Mouse (Mus musculus) forebrain, embryonic 14.5 days (tissue): Measurements from ENCODE around the gene Fam57b. TPM values are rescaled to one million over a fixed set of nuclear protein-coding genes. Genes with fewer than 3 reads are reported as not detected.
A peak's percentile ranks its signal among the peaks of the same experiment; 100 is the strongest.

Experiments used
- ATAC-seq: fragments of 200-750 bp; cut with Nextera tagmentation; 2 replicates; pipeline ENCODE4 v1.8.0; 2017; ENCODE audit warnings: mild to moderate bottlenecking, moderate library complexity
- DNase-seq: peaks from one replicate; pipeline ENCODE4 v3.0.0-alpha.2; 2015; ENCODE audit warnings: low spot score
- H3K27ac ChIP-seq: fragments of 300-500 bp; sonication (generic); 2 replicates; pipeline ENCODE4 v1.5.1; 2014; ENCODE audit warnings: low read depth, mild to moderate bottlenecking, control low read depth, low read length, moderate library complexity
- H3K27me3 ChIP-seq: fragments of 300-500 bp; sonication (generic); replicated peaks from 2 replicates; pipeline ENCODE4 v1.6.1; 2014; ENCODE audit warnings: low read length, control low read depth, mixed read lengths; ENCODE audit not compliant: control insufficient read depth, insufficient read depth
- H3K36me3 ChIP-seq: fragments of 300-500 bp; sonication (generic); 2 replicates; pipeline ENCODE4 v1.6.1; 2014; ENCODE audit warnings: low read length, control low read depth; ENCODE audit not compliant: control insufficient read depth, insufficient read depth
- H3K4me1 ChIP-seq: fragments of 300-500 bp; sonication (generic); 2 replicates; pipeline ENCODE4 v1.6.1; 2014; ENCODE audit warnings: antibody characterized with exemption, low read length, control low read depth; ENCODE audit not compliant: control insufficient read depth, insufficient read depth
- H3K4me2 ChIP-seq: fragments of 300-500 bp; sonication (generic); 2 replicates; pipeline ENCODE4 v1.6.1; 2014; ENCODE audit warnings: mild to moderate bottlenecking, control low read depth, low read length
- H3K4me3 ChIP-seq: fragments of 300-500 bp; sonication (generic); 2 replicates; pipeline ENCODE4 v1.5.1; 2014; ENCODE audit warnings: low read depth, low read length, control low read depth
- H3K9ac ChIP-seq: fragments of 300-500 bp; sonication (generic); 2 replicates; pipeline ENCODE4 v1.6.1; 2014; ENCODE audit warnings: mild to moderate bottlenecking, low read length, control low read depth, moderate library complexity
- H3K9me3 ChIP-seq: fragments of 300-500 bp; sonication (generic); replicated peaks from 2 replicates; pipeline ENCODE4 v1.6.1; 2016; ENCODE audit warnings: low read length, control low read depth, mixed read lengths; ENCODE audit not compliant: control insufficient read depth
- WGBS: fragments of 180-500 bp; shearing (Covaris S2); extraction: QIAGEN DNeasy Blood & Tissue Kit; methylation state at CpG from one replicate; pipeline ENCODE4 v1.1.7; 2014; 5-methylcytosine and 5-hydroxymethylcytosine counted together
- polyA plus RNA-seq: library from polyadenylated mRNA; unstranded; fragments of >200 nt; fragmentation: Nextera tagmentation; extraction: Ambion mirVana; gene quantifications from 2 replicates; pipeline ENCODE4 v1.2.1, GENCODE M21; 2014

The Fam57b gene
- polyA plus RNA-seq, 1 experiment from 2014 or later: 31.3 TPM

- WGBS: 73% methylated on average over 4 of the region's 4 CpGs
- Histone ChIP-seq H3K9ac (no peak overlapping the region), H3K9me3 (no peaks in the 10 kb centered on the region), H3K36me3 (peaks cover 43% of the 10 kb centered on the region), H3K27me3 (no peaks in the 10 kb centered on the region), H3K4me1 (peaks cover 24% of the 10 kb centered on the region), H3K27ac (no peak overlapping the region), H3K4me3 (no peak overlapping the region), H3K4me2 (no peak overlapping the region)
- ATAC-seq (no peak), DNase-seq (no peak)
Observed at GRCm38 (mm10) chr7:126793456-126794270, 3.8 kb upstream of the Fam57b start.

DNA sequence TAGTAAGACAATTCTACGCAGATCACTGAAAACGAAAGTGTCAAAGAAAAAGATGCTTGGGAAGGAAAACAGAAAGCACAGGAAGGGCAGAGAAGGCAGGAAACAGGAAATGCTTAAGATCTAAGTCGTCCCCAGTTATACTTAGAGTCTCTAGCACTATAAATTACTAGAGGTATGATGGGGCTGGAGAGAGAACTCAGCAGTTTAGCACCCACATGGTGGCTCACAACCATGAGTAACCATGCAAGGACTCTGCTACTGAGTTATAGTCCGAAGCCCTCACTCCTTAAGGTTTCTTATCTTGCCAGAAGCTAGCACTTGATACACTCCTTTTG, 3.2 kb upstream of the Fam57b start:
- no peak overlapping the region for H3K9ac ChIP-seq
- ATAC-seq (no peak), DNase-seq (no peak)
- 83% methylated on average over 4 of the region's 4 CpGs for WGBS
- H3K27me3 ChIP-seq: no peaks in the 10 kb centered on the region
- H3K4me3 ChIP-seq: no peak overlapping the region
- no peaks in the 10 kb centered on the region for H3K9me3 ChIP-seq
- peaks cover 37% of the 10 kb centered on the region for H3K36me3 ChIP-seq
- H3K27ac ChIP-seq: no peak overlapping the region
- no peak overlapping the region for H3K4me2 ChIP-seq
- H3K4me1 ChIP-seq: peaks cover 24% of the 10 kb centered on the region

- Histone ChIP-seq H3K4me2 (no peak overlapping the region), H3K4me1 (peaks cover 26% of the 10 kb centered on the region), H3K4me3 (no peak overlapping the region), H3K27ac (no peak overlapping the region), H3K9ac (no peak overlapping the region), H3K27me3 (no peaks in the 10 kb centered on the region), H3K9me3 (no peaks in the 10 kb centered on the region), H3K36me3 (peaks cover 29% of the 10 kb centered on the region)
- ATAC-seq (no peak), DNase-seq (no peak)
- 76% methylated on average over 16 of the region's 16 CpGs for WGBS
Observed at GRCm38 (mm10) chr7:126795387-126796317, 1.8 kb upstream of the Fam57b start.

GRCm38 (mm10) chr7:126796350-126796932, 1.0 kb upstream of the Fam57b start:
- DNase-seq: peak; percentile 34
- H3K36me3 ChIP-seq: peaks cover 31% of the 10 kb centered on the region
- no peak overlapping the region for H3K4me3 ChIP-seq
- 70% methylated on average over 8 of the region's 8 CpGs for WGBS
- ATAC-seq: no peak
- H3K4me1 ChIP-seq: peaks cover 19% of the 10 kb centered on the region
- H3K27ac ChIP-seq: no peak overlapping the region
- no peak overlapping the region for H3K9ac ChIP-seq
- H3K9me3 ChIP-seq: no peaks in the 10 kb centered on the region
- H3K27me3 ChIP-seq: no peaks in the 10 kb centered on the region
- H3K4me2 ChIP-seq: 0 out of 2 replicates have a peak overlapping the region, but pooled peaks have one; percentile 90

GRCm38 (mm10) chr7:126798127-126799049, 920 bp downstream of the Fam57b start:
- peak overlapping the region; percentile 70 for H3K4me3 ChIP-seq
- WGBS: 1% methylated on average over 38 of the region's 40 CpGs
- H3K4me2 ChIP-seq: peak overlapping the region; percentile 90
- peaks cover 12% of the 10 kb centered on the region for H3K4me1 ChIP-seq
- H3K9me3 ChIP-seq: no peaks in the 10 kb centered on the region
- no peak for DNase-seq
- H3K36me3 ChIP-seq: peaks cover 41% of the 10 kb centered on the region
- peak overlapping the region; percentile 84 for H3K9ac ChIP-seq
- no peak for ATAC-seq
- peak overlapping the region; percentile 86 for H3K27ac ChIP-seq
- H3K27me3 ChIP-seq: no peaks in the 10 kb centered on the region

GRCm38 (mm10) chr7:126799050-126799467, 1.6 kb downstream of the Fam57b start:
- Histone ChIP-seq H3K4me2 (peak overlapping the region; percentile 90), H3K9me3 (no peaks in the 10 kb centered on the region), H3K27ac (peak overlapping the region; percentile 95), H3K27me3 (no peaks in the 10 kb centered on the region), H3K4me1 (peaks cover 12% of the 10 kb centered on the region), H3K36me3 (peaks cover 45% of the 10 kb centered on the region), H3K9ac (peak overlapping the region; percentile 84), H3K4me3 (peak overlapping the region; percentile 70)
- ATAC-seq (peak; percentile 97), DNase-seq (peak; percentile 98)
- 0% methylated on average over 29 of the region's 36 CpGs for WGBS

DNA sequence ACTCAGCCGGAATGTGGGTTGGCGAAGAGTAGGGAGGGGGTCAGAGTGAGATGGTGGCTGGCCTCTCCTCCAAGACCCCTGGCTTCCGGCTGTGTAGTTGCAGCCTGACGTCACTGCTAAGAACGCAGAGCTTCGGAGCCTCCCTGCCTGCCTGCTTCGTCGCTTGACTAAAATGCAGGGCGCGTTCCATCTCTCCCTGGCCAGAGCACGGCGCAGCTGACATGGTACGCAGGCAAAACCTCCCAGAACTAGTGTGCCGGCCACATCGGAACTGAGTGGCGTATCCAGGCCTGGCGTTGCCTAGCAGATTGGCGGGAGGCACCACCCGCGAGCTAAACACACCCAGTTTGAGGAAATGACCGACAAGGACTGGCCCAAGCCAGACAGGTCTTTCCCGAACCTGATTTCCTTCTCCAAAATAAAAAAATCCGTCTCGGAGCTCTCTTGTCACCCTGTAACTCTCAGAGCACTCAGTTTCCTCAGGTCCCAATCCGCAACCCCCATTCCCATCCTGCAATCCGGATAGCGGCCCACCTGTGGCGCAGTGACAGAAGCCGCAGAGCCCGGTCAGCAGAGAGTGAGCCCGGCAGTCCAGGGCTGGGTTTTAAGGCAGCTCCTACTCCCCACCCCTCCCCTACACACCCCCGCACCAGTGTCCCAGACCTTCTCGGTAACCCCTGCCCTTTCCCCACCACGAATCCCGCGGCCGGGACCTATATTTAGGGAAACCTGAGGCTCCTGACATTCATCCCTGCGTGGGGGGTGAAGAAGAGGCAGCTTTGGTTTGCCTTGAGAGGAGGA, 2.2 kb downstream of the Fam57b start:
- Histone ChIP-seq H3K4me2 (peak overlapping the region; percentile 90), H3K9ac (peak overlapping the region; percentile 76), H3K27me3 (no peaks in the 10 kb centered on the region), H3K27ac (peak overlapping the region; percentile 95), H3K4me3 (peak overlapping the region; percentile 70), H3K4me1 (peaks cover 12% of the 10 kb centered on the region), H3K36me3 (peaks cover 45% of the 10 kb centered on the region), H3K9me3 (no peaks in the 10 kb centered on the region)
- 1% methylated on average over 38 of the region's 38 CpGs for WGBS
- ATAC-seq (peak; percentile 91), DNase-seq (peak; percentile 95)
